Comparison of ENCODE assay signal across 12 mouse cellular contexts in the genomic region with DNA sequence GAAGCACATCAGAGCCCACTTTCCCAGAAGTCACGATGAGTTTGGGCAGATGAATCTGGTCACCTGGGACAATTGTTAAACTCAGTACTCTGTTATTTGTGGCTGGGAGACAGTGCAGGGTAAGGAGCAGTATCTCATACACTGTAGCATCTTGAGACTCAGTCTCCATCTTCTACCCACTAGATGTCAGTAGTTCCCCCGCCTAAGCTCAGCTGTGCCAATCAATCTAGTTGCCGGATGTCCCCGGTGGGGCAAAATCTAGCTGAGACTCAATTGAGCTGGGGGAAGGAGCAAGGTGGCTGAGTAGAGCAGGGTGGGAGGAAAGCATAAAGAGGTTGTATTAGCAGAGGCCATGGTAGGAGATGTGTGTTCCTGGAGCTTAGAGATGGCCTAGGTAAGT. TPM values are rescaled to one million over a fixed set of nuclear protein-coding genes. Genes with fewer than 3 reads are reported as not detected.
DNase-seq lines count a peak whose midpoint lies in the region; ATAC-seq and TF ChIP-seq lines count a peak whose summit lies in the region.
"Had no signal": no experiment of that assay in that cellular context is flagged by ENCODE, and none has a peak within 500 bp of the region (broad histone marks: within the 10 kb centered on the region; RNA-seq: fewer than 3 reads in every experiment).

No protein-coding gene starts in this region.

- H3K27me3 ChIP-seq in intestine, embryonic 16.5 days (replicated peaks; ENCODE audit: control insufficient read depth, insufficient read depth, low read length) = no peaks in the 10 kb centered on the region
- no peaks in the 10 kb centered on the region for H3K27me3 ChIP-seq in intestine, embryonic 15.5 days (replicated peaks)
- peaks cover 3 to 6% of the 10 kb centered on the region in 2 experiments for H3K27me3 ChIP-seq in MEL (ENCODE audit: control insufficient read depth in 1 of 2, insufficient read depth in 2 of 2, low read length in 2 of 2)
- H3K27me3 ChIP-seq in hindbrain, embryonic 14.5 days (ENCODE audit: control insufficient read depth, insufficient read depth, low read length) = no peaks in the 10 kb centered on the region
- no peaks in the 10 kb centered on the region for H3K27me3 ChIP-seq in limb, embryonic 10.5 days (ENCODE audit: low read depth, poor library complexity, severe bottlenecking)
- H3K27me3 ChIP-seq: limb, embryonic 13.5 days; midbrain, embryonic 15.5 days had no signal

- no peaks in the 10 kb centered on the region for H3K36me3 ChIP-seq in intestine, embryonic 16.5 days (ENCODE audit: control insufficient read depth, insufficient read depth, low read length)
- H3K36me3 ChIP-seq in intestine, embryonic 15.5 days = no peaks in the 10 kb centered on the region
- H3K36me3 ChIP-seq in MEL (ENCODE audit: control insufficient read depth in 1 of 2, insufficient read depth in 2 of 2, low read length in 2 of 2) = no peaks in the 10 kb centered on the region
- H3K36me3 ChIP-seq in hindbrain, embryonic 14.5 days (replicated peaks; ENCODE audit: control insufficient read depth, insufficient read depth) = no peaks in the 10 kb centered on the region
- no peaks in the 10 kb centered on the region for H3K36me3 ChIP-seq in limb, embryonic 10.5 days
- H3K36me3 ChIP-seq: limb, embryonic 13.5 days; midbrain, embryonic 15.5 days had no signal

- peak in 1 of 3 experiments; percentile 38; a peak in 2 of 6 replicates for TF ChIP-seq CTCF in MEL (IDR thresholded peaks at IDR 0.05 in 2 of 3, conservative IDR thresholded peaks at IDR 0.05 in 1 of 3; ENCODE audit: control insufficient read depth in 1 of 3, insufficient read depth in 1 of 3, low read depth in 2 of 3, low read length in 3 of 3, poor library complexity in 1 of 3, severe bottlenecking in 1 of 3)

- 32% methylated on average over 4 of the region's 4 CpGs for WGBS in intestine, embryonic 16.5 days
- 27% methylated on average over 4 of the region's 4 CpGs for WGBS in intestine, embryonic 15.5 days
- 21% methylated on average over 4 of the region's 4 CpGs for WGBS in hindbrain, embryonic 14.5 days
- WGBS in limb, embryonic 10.5 days = 38% methylated on average over 4 of the region's 4 CpGs

- no peak overlapping the region for H3K4me2 ChIP-seq in intestine, embryonic 16.5 days (ENCODE audit: low read depth, low read length)
- H3K4me2 ChIP-seq in intestine, embryonic 15.5 days (replicated peaks) = no peak overlapping the region
- no peak overlapping the region for H3K4me2 ChIP-seq in hindbrain, embryonic 14.5 days (replicated peaks)
- H3K4me2 ChIP-seq: limb, embryonic 13.5 days; midbrain, embryonic 15.5 days had no signal

- no peak overlapping the region for H3K27ac ChIP-seq in intestine, embryonic 16.5 days (ENCODE audit: low read length)
- no peak overlapping the region for H3K27ac ChIP-seq in intestine, embryonic 15.5 days
- no peak overlapping the region for H3K27ac ChIP-seq in MEL (ENCODE audit: control insufficient read depth, low read depth, low read length)
- no peak overlapping the region for H3K27ac ChIP-seq in hindbrain, embryonic 14.5 days
- no peak overlapping the region for H3K27ac ChIP-seq in limb, embryonic 10.5 days
- H3K27ac ChIP-seq: limb, embryonic 13.5 days; midbrain, embryonic 15.5 days had no signal

- no peaks in the 10 kb centered on the region for H3K4me1 ChIP-seq in intestine, embryonic 16.5 days (ENCODE audit: control insufficient read depth, insufficient read depth, low read length)
- H3K4me1 ChIP-seq in intestine, embryonic 15.5 days (replicated peaks) = no peaks in the 10 kb centered on the region
- no peaks in the 10 kb centered on the region for H3K4me1 ChIP-seq in MEL (ENCODE audit: control insufficient read depth in 1 of 2, insufficient read depth in 2 of 2, low read length in 2 of 2)
- no peaks in the 10 kb centered on the region for H3K4me1 ChIP-seq in hindbrain, embryonic 14.5 days (replicated peaks; ENCODE audit: control insufficient read depth, insufficient read depth, low read length)
- no peaks in the 10 kb centered on the region for H3K4me1 ChIP-seq in limb, embryonic 10.5 days
- H3K4me1 ChIP-seq: limb, embryonic 13.5 days; midbrain, embryonic 15.5 days had no signal

- no peaks in the 10 kb centered on the region for H3K9me3 ChIP-seq in intestine, embryonic 16.5 days (ENCODE audit: control insufficient read depth, low read length)
- H3K9me3 ChIP-seq in intestine, embryonic 15.5 days = no peaks in the 10 kb centered on the region
- H3K9me3 ChIP-seq in MEL (replicated peaks; ENCODE audit: insufficient read depth, low read length) = no peaks in the 10 kb centered on the region
- H3K9me3 ChIP-seq in hindbrain, embryonic 14.5 days (ENCODE audit: control insufficient read depth, low read length) = no peaks in the 10 kb centered on the region
- no peaks in the 10 kb centered on the region for H3K9me3 ChIP-seq in limb, embryonic 10.5 days (replicated peaks)
- H3K9me3 ChIP-seq: limb, embryonic 13.5 days; midbrain, embryonic 15.5 days had no signal

- no peak overlapping the region for H3K4me3 ChIP-seq in intestine, embryonic 16.5 days (ENCODE audit: low read length)
- no peak overlapping the region for H3K4me3 ChIP-seq in intestine, embryonic 15.5 days (replicated peaks)
- H3K4me3 ChIP-seq in MEL (ENCODE audit: control insufficient read depth in 1 of 2, insufficient read depth in 1 of 2, low read depth in 2 of 2, low read length in 2 of 2) = no peak overlapping the region
- H3K4me3 ChIP-seq in hindbrain, embryonic 14.5 days (replicated peaks; ENCODE audit: low read length) = no peak overlapping the region
- H3K4me3 ChIP-seq in limb, embryonic 10.5 days = no peak overlapping the region
- H3K4me3 ChIP-seq: limb, embryonic 13.5 days; midbrain, embryonic 15.5 days had no signal

- no peak overlapping the region for H3K9ac ChIP-seq in intestine, embryonic 16.5 days (ENCODE audit: low read depth, low read length)
- H3K9ac ChIP-seq in intestine, embryonic 15.5 days = no peak overlapping the region
- no peak overlapping the region for H3K9ac ChIP-seq in MEL (ENCODE audit: control insufficient read depth, low read depth, low read length, poor library complexity, severe bottlenecking)
- no peak overlapping the region for H3K9ac ChIP-seq in hindbrain, embryonic 14.5 days
- H3K9ac ChIP-seq: limb, embryonic 13.5 days; midbrain, embryonic 15.5 days had no signal

- ATAC-seq in intestine, embryonic 16.5 days = peak; percentile 26; the same call in 1 of the 2 replicates
- no peak for ATAC-seq in intestine, embryonic 15.5 days
- ATAC-seq in hindbrain, embryonic 14.5 days (ENCODE audit: low FRiP score) = peak; percentile 55; the same call in 1 of the 2 replicates
- ATAC-seq: midbrain, embryonic 15.5 days had no signal

- no peaks in the 10 kb centered on the region for H3K79me2 ChIP-seq in MEL (ENCODE audit: control insufficient read depth, insufficient read depth, low read length, poor library complexity)

- peak; percentile 39 for TF ChIP-seq RAD21 in MEL (IDR thresholded peaks at IDR 0.05; ENCODE audit: low read depth, low read length)

- no peak for TF ChIP-seq POLR2A in MEL (IDR thresholded peaks at IDR 0.05; ENCODE audit: control insufficient read depth in 1 of 2, insufficient read depth in 1 of 2, low read depth in 1 of 2, low read length in 2 of 2, poor library complexity in 1 of 2)

- no peak for TF ChIP-seq EP300 in MEL (IDR thresholded peaks at IDR 0.05; ENCODE audit: low read depth in 1 of 2, low read length in 2 of 2)

- DNase-seq in A20 (ENCODE audit: low read depth, low spot score) = peak; percentile 60
- peak; percentile 10 for DNase-seq in MEL (ENCODE audit: low read depth, low spot score)
- peak; percentile 38 for DNase-seq in hindbrain, embryonic 14.5 days (ENCODE audit: low spot score)
- DNase-seq in testis, postnatal 10 days (ENCODE audit: low spot score) = no peak
- DNase-seq in gastrocnemius, postnatal 25 days = no peak
- no peak for DNase-seq in limb, embryonic 10.5 days (ENCODE audit: low spot score)
- DNase-seq: cerebellum, adult 11-12 months; kidney, postnatal 10 days had no signal

TF ChIP-seq in MEL, 35 proteins besides CTCF, POLR2A, EP300 and RAD21:
- TF ChIP-seq TBP (IDR thresholded peaks at IDR 0.05; ENCODE audit: low read depth, low read length) (no peak), SMC3 (IDR thresholded peaks at IDR 0.05; ENCODE audit: low read depth, low read length) (peak; percentile 36)

RNA-seq across cellular contexts. Expression of gene Apip, which starts 57.7 kb away (rescaled TPM):
- 50.0 and 51.0 TPM in 2 replicates for polyA plus RNA-seq in intestine, embryonic 16.5 days (2015; fragmentation: Nextera tagmentation; extraction: Ambion mirVana)
- 55.1 and 55.6 TPM in 2 replicates for polyA plus RNA-seq in intestine, embryonic 15.5 days (2015; fragmentation: Nextera tagmentation; extraction: Ambion mirVana)
- total RNA-seq in MEL (2012; rRNA removed) = 31.4 and 34.6 TPM in 2 replicates
- polyA plus RNA-seq in MEL (2012; ENCODE audit: insufficient read depth in 1 of 2, insufficient read length in 2 of 2, low read depth in 1 of 2, low replicate concordance in 2 of 2, missing spikeins in 1 of 2) = 10 to 100 TPM in 1 of 2 experiments, not detected in 1; 39.7 TPM
- polyA plus RNA-seq in hindbrain, embryonic 14.5 days (2014; fragmentation: Nextera tagmentation; extraction: Ambion mirVana) = 51.3 and 54.8 TPM in 2 replicates
- total RNA-seq in gastrocnemius, postnatal 25 days (2021) = 10 to 100 TPM; 41.4 to 42.2 TPM
- polyA plus RNA-seq in limb, embryonic 10.5 days (2016; fragmentation: Nextera tagmentation; extraction: Ambion mirVana) = 73.4 and 79.6 TPM in 2 replicates

RNA-seq across cellular contexts. Expression of gene Pdhx, which starts 57.8 kb away (rescaled TPM):
- 34.6 and 37.7 TPM in 2 replicates for polyA plus RNA-seq in intestine, embryonic 16.5 days (2015; fragmentation: Nextera tagmentation; extraction: Ambion mirVana)
- 34.9 and 36.6 TPM in 2 replicates for polyA plus RNA-seq in intestine, embryonic 15.5 days (2015; fragmentation: Nextera tagmentation; extraction: Ambion mirVana)
- total RNA-seq in MEL (2012; rRNA removed) = 48.4 and 50.0 TPM in 2 replicates
- polyA plus RNA-seq in MEL (2012; ENCODE audit: insufficient read depth in 1 of 2, insufficient read length in 2 of 2, low read depth in 1 of 2, low replicate concordance in 2 of 2, missing spikeins in 1 of 2) = 10 to 100 TPM in 1 of 2 experiments, not detected in 1; 73.3 TPM
- polyA plus RNA-seq in hindbrain, embryonic 14.5 days (2014; fragmentation: Nextera tagmentation; extraction: Ambion mirVana) = 62.8 and 73.5 TPM in 2 replicates
- 10 to 100 TPM; 97.1 to 97.4 TPM for total RNA-seq in gastrocnemius, postnatal 25 days (2021)
- polyA plus RNA-seq in limb, embryonic 10.5 days (2016; fragmentation: Nextera tagmentation; extraction: Ambion mirVana) = 39.9 and 41.0 TPM in 2 replicates

Comparison
In these comparisons a context has a peak if more than half of its experiments do, and no peak if none do; other contexts are left out.
1. DNase-seq: peak in A20 (single experiment), MEL (single experiment) and hindbrain, embryonic 14.5 days (single experiment); none in testis, postnatal 10 days (single experiment), gastrocnemius, postnatal 25 days (single experiment) and limb, embryonic 10.5 days (single experiment).